Mouse (Mus musculus) left cerebral cortex, adult 8-10 months (tissue): ENCODE results near the gene Ubap1. TPM values are rescaled to one million over a fixed set of nuclear protein-coding genes. Genes with fewer than 3 reads are reported as not detected.

Experiments used
- DNase-seq, 2 experiments: peaks; one replicate each; pipeline ENCODE4 v3.0.0; 2022; ENCODE audit warnings: low spot score in 2 of 2
- total RNA-seq, 4 experiments: library from RNA; stranded (reverse); gene quantifications; 2 replicates each; pipeline ENCODE4 v1.2.4; 2022

The Ubap1 gene
- total RNA-seq, 4 experiments from 2014 or later, result 45.2 to 54.3 (median 49.9) TPM

DNA sequence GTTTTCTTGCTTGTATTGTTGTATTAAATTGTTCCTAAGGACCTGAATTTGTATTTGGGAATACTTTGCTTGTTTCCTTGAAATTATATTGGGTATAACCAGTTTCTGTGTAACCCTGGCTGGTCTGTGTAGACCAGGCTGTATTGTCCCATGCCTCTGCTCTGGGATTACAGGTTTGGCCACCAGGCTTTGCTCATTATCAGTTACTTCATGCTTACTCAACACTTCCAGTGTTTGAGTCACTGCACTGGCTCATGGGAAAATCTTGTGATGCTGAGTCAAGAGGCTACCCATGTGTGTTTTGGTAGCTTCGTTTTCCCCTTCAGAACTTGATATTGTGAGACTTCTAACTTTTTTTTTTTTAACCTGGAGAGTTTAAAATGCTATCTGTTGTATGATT is 4.5 kb downstream of the Ubap1 start:
- no peak for DNase-seq

DNA sequence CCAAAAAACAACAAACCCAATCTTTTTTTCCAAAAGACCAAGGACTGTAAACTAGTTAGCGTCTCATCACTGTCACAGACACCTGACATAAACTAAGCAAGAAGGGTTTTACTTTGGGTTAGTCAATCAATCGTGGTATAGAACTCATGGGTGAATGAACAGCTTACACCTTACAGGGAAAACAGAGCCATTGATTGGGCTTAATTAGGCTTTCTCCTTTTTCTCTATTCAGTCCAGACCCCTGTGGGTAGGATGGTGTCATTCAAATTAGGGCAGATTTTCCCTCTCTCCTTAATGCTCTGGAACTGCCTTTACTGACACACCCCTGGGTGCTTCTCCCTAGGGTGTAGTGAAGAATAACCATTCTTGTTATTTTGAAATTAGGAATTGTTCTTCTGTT is 8.4 kb downstream of the Ubap1 start:
- no peak for DNase-seq

DNA sequence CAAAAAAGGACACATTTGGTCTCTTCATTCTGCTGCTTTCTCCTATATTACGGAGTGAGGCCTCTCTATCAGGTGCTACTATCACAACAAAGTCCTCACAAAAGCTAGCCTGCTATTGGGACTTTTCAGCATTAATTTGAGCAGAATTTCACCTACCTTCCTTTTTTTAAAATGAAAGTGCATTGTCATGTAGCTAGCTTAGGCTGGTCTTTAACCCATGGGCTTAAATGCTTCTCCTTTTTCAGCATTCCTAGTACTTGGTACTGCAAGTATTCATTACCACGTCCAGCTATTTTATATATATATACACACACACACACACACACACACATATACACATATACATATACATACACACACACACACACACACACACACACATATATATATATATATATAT is 9.9 kb downstream of the Ubap1 start:
- no peak for DNase-seq

- no peak for DNase-seq
These were observed 10.6 kb downstream of the Ubap1 start for GRCm38 (mm10) chr4:41359358-41359757.

- DNase-seq, result no peak
These were observed 12.3 kb downstream of the Ubap1 start for GRCm38 (mm10) chr4:41361059-41361458.

- no peak for DNase-seq
These were observed 19.4 kb downstream of the Ubap1 start for GRCm38 (mm10) chr4:41368198-41368597.

DNA sequence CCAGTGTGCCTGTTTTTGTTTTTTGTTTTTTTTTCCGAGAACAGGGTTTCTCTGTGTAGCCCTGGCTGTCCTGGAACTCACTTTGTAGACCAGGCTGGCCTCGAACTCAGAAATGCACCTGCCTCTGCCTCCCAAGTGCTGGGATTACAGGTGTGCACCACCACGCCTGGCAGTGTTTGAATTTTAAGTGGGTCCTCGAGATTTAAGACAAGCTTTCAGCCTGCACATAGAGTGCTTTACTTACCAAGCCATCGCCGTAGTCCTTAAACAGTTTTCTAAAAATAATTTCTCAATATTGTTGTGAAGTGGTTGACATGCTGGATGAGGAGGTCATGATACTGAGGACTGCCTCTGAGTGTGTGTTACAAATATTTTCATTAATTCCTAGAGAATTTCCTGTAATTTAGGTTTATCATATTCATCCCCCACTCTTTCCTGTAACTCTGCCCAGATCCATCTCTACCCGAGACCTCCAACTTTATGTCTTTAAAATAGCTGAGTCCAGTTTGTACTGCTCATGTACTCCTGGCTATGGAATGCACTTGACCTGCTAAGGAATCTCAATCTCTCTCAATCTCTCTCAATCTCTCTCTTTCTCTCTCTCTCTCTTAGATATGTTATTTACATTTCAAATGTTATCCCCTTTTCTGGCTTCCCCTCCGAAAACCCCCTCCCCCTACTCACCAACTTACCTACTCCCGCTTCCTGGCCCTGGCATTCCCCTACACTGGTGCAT is 21.1 kb downstream of the Ubap1 start:
- no peak for DNase-seq

DNA sequence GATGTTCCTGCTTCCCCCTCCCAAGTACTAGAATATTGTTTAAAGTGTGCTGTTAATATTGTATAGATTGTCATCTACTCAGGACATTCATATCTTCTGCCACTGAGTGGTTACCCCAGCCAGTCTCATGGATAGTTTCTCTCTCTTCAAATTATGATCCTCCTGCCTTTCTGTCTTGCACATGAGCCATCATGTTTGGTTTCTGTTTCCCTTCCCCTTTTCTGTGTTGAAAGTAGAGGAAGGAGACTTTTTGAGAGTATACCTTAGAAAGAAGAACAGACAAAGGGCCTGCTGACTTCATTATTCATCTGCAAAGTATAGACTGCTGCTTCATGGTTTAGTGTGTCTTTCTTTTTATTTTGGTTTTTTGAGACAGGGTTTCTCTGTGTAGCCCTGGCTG is 28.8 kb downstream of the Ubap1 start:
- no peak for DNase-seq

DNA sequence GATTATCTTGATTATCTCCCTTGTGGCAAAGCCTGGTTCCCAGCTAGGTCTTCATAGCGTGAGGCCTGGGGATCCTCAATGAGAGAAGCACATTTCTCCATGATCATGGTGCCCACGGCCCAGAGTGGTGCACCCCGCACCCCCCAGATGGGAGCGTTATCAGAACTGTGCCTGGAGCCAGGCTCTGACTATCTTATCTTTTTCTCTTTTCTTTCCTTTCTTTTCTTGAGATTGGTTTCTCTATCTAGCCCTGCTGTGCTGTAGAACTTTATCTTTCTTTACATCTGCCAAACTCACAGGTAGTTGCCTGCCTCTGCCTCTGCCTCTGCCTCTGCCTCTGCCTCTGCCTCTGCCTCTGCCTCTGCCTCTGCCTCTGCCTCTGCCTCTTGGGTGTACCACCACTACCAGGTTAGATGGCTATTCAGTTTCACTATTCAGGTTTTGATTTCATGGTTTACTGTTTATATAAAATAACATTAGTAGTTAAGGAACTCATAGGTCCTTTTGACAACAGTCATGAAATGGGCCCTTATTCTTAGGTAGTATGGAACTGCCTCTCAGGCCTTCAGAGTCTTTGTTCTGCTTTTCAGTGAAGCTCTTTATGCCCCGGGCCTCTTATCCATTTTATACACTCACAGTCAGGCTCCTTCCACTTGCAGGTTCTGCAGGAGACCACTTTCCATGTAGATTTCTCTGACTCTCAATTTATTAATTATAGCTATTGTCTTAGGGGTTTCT is 32.6 kb downstream of the Ubap1 start:
- no peak for DNase-seq

- no peak for DNase-seq
These were observed 37.7 kb downstream of the Ubap1 start for GRCm38 (mm10) chr4:41386412-41386975.

DNA sequence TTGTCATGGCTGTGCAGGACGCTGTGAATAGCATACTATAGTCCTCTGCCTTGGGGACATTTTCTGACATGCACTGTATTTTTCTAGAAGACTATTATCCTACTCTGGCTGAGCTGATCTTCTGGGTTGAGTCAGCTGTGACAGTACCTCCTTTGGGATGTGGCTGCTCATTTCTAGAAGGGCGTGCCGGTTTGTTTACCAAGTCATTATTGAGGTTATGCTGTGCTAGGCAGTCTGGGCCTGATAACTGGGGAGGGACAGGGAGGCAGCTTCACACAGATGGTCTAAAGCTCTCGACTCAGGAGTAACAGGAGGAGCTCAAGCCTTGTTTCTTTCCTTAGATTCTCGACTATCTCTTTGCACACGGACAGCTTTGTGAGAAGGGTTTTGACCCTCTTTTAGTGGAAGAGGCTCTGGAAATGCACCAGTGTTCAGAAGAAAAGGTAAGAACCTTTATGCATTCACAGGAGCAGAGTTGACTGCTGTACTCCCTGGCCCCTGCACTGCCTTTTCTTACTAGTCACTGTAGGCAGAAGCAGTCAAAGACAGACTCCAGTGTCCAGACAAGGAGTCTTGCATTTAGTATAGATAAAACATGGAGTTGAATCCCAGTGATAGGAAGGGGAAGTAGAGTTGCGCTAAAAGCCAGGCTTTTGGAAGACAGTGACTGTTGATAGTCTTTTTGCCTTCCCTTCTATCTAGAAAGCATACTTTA is 39.1 kb downstream of the Ubap1 start:
- no peak for DNase-seq

- DNase-seq, result no peak
These were observed 39.8 kb downstream of the Ubap1 start for GRCm38 (mm10) chr4:41388616-41389015.

GRCm38 (mm10) chr4:41389240-41389639 is 40.4 kb downstream of the Ubap1 start:
- DNase-seq, result no peak

GRCm38 (mm10) chr4:41390122-41390521 is 41.3 kb downstream of the Ubap1 start:
- peak; percentile 51 to 80 for DNase-seq

DNA sequence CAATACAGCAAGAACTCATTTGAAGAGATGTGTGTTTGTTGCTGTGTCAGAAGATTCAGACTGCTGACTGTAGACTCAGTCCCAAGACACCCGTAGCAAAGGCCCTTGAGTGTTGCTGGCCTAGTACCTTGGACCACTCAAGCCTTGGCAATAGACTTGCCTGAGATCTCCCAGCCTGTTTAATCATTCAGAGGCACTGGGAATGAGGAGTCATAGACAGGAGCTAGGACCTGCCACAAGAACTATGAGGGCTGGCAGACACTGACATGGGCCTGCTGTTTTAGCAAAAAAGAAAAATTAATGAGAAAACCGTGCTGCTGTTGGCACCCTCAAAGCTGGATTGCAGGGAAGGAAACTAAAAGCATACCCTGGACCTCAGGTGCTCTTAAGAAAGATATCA is 42.2 kb downstream of the Ubap1 start:
- no peak for DNase-seq

DNA sequence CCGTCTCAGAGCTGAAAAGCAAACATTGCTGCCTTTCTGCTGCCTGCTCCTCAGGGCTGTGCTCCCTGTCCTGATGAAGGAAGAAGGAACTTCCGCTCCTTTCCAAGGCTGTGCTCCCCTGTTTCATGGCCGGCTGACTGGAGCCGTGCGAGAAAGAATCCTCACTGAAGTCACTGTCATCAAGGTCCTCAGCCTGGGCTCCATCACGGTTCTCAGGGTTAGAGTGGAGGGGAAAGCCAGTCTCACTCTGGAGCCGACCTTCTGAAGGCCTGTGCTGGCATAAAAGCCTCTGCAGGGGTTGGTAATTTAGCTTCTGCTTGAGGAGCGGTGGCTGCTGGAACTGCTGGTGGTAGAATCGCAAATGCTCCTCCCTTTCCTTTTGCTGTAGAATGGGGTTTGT is 45.9 kb downstream of the Ubap1 start:
- DNase-seq, result no peak

- DNase-seq, result no peak
These were observed 49.6 kb downstream of the Ubap1 start for GRCm38 (mm10) chr4:41398353-41398752.

DNA sequence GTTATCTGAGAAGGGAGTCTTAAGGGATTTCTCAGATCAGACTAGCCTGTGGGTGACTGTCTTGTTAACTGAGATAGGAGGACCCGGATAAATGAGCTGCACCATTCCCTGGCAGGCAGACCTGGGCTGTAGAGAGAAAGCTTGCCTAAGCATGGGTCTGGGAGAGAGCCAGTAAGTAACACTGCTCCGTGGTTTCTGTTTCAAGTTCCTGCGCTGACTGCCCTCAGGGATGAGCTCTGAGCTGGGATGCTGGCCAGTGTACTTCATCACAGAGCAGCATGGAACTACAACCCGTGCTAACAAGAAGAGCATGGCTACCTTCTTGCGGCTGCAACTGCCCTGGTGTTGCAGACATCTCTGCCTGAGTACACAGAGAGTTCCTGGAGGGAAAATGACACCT is 51.1 kb downstream of the Ubap1 start:
- no peak for DNase-seq

GRCm38 (mm10) chr4:41401167-41401566 is 52.4 kb downstream of the Ubap1 start:
- DNase-seq, result no peak

GRCm38 (mm10) chr4:41401573-41401972 is 52.8 kb downstream of the Ubap1 start:
- DNase-seq, result no peak

GRCm38 (mm10) chr4:41406597-41406996 is 57.8 kb downstream of the Ubap1 start:
- DNase-seq, result no peak

DNA sequence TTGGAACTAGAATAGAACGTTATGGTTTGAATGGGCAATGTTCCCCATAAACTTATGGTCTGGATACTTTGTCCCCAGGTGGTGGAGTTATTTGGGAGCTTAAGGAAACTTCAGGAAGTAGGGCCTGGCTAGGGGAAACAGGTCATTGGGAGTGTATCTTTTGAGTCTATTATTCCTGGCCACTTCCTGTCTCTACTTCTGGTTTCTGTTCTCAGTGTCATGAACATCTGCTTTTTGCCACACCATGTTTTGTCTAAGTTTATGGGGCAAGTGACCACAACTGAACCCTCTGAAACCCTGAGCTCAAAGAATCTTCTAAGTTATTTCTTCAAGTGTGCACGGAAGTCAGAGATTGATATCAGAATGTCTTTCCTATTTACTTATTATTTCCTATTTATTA is 58.6 kb downstream of the Ubap1 start:
- no peak for DNase-seq
